Mouse (Mus musculus): ENCODE data around the gene Ccdc155. TPM values are rescaled to one million over a fixed set of nuclear protein-coding genes. Genes with fewer than 3 reads are reported as not detected.

Ccdc155 gene
- total RNA-seq, 2 experiments from 2014 or later, result 5.1 to 5.2 TPM

GRCm38 (mm10) chr7:45229046-45229445 is 24.4 kb upstream of the Ccdc155 start:
- DNase-seq (ENCODE audit: low spot score in 2 of 2), result no peak
- intact Hi-C loops (cut with DNase I), result no loop called here

- no peak for DNase-seq (ENCODE audit: low spot score in 2 of 2)
- intact Hi-C loops (cut with DNase I), result no loop called here
Measured at GRCm38 (mm10) chr7:45228548-45228947, 23.9 kb upstream of the Ccdc155 start.

- no peak for DNase-seq (ENCODE audit: low spot score in 2 of 2)
- intact Hi-C loops (cut with DNase I), result no loop called here
Measured at GRCm38 (mm10) chr7:45226421-45226820, 21.7 kb upstream of the Ccdc155 start.

GRCm38 (mm10) chr7:45224826-45225225 is 20.1 kb upstream of the Ccdc155 start:
- no peak for DNase-seq (ENCODE audit: low spot score in 2 of 2)
- intact Hi-C loops (cut with DNase I), result no loop called here

- intact Hi-C loops (cut with DNase I), result no loop called here
- no peak for DNase-seq (ENCODE audit: low spot score in 2 of 2)
Measured at GRCm38 (mm10) chr7:45221680-45222079, 17.0 kb upstream of the Ccdc155 start.

DNA sequence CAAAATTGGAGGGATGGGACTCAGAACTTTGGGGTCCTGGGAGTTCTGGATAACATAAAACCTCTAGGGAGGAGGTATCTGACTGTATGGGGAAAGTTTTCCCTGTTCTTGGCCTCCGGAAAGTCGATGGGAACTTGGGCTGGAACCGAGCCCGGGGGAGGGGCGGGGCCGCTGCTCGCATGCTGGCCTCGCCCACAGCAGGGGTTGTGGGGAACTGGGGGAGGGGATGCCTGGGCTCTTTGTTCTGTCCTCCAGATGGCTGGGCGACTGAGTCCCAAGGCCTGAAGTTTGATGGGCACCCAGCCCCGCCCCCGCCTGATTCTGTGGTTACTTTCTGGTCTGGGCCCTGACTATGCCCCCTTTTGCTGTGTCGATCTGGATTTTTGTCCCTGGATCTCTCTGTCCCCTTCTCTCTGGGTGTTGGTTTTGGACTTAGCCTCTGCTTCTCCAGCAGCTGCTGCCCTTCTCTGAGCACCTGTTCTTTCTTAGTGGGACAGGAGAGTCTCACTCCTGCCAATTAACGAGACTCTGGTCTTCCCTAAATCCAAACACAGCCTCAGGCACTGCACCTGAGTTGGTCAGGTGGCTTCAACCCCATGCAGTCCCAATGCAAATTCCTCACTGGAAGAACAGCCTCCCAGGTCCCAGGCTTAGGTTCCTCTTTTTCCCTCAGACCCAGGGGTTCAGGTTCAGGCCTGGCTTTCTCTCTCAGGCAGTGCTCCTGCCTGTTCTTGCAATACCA is 11.9 kb upstream of the Ccdc155 start:
- intact Hi-C loops (cut with DNase I), result no loop called here
- DNase-seq (ENCODE audit: low spot score in 2 of 2), result no peak

DNA sequence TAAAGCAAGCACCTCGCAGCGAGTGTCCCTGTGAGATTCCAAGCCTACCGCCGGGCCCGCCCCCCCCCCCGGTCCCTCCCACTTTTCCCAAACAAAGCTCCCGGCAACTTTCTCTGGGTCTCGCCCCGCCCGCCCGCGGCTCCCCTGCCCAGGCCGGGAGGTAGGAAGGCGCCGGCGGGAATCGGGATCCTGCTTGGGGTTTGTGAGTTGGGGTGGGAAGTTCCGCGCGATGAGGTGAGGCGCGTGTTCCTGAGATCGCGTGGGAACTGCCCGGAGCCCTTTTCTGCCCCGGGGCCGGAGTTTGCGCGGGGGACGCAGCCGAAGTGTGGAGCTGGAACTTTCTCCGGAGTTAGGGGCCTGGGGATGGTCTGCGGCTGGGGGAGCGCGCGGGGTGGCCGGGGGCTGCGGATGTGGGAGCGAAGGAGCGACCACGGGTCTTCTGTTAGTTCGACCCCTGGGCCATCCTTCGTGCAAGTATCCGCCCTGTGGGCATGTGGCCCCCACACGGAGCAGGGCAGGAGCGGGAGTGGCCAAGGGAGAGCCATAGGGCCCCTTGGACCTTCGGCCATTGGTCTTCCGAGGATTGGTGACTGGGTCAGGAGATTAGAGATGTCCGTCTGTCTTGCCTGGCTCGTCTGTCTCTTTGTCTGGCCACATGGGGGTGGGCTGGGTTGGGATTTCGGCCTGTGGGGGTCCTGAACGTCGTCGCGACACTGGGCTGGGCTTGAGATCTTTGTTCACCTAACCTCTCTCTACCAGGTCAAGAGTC is 11.2 kb upstream of the Ccdc155 start, which contains the start of gene Tead2:
Gene Tead2 (plus strand): TSS at position 81 of the 769 bp plus-strand sequence.
- no peak for DNase-seq (ENCODE audit: low spot score in 2 of 2)
- intact Hi-C loops (cut with DNase I), result no loop called here

GRCm38 (mm10) chr7:45213708-45214107 is 9.0 kb upstream of the Ccdc155 start:
- DNase-seq (ENCODE audit: low spot score in 2 of 2), result no peak
- intact Hi-C loops (cut with DNase I), result no loop called here

DNA sequence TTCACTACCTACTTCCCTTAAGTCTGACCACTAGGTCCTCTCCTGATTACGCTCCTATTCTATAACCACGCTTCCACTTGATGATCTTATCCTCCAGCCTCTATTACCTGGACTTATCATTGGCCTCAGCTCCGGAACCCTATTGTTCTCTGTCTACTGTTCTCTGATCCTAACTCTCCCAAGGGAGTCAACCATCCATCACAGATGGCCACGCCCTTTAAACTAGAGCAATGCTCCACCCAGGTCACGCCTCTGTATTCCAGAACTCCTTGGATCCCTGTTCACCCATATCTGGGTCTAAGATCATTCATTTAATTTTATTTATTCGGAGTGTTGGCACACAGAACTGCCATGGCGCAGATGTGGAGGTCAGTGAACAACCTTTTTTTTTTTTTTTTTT is 7.7 kb upstream of the Ccdc155 start:
- no peak for DNase-seq (ENCODE audit: low spot score in 2 of 2)
- intact Hi-C loops (cut with DNase I), result no loop called here

DNA sequence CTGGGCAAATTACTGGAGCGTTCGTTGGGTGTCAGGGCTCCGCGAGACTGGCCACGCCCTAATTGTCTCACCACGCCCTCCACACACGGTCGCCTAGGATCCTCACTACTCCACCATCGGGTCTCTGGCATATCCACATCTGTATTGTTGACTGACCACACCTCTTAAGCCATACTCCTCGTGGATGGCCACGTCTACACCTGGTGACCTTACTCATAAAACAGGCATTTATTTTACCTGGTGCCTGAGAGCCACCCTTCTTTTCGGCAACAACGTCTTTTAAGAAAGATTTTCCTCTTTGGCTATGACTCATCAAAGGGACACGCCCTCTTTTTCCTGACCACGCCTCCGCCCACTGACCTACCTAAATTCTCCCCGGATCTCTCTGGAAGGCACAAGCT is 7.2 kb upstream of the Ccdc155 start, which contains the start of gene Dkkl1:
Gene Dkkl1 (minus strand): TSS at position 297 of the 401 bp plus-strand sequence.
- intact Hi-C loops (cut with DNase I), result no loop called here
- DNase-seq (ENCODE audit: low spot score in 2 of 2), result no peak

DNA sequence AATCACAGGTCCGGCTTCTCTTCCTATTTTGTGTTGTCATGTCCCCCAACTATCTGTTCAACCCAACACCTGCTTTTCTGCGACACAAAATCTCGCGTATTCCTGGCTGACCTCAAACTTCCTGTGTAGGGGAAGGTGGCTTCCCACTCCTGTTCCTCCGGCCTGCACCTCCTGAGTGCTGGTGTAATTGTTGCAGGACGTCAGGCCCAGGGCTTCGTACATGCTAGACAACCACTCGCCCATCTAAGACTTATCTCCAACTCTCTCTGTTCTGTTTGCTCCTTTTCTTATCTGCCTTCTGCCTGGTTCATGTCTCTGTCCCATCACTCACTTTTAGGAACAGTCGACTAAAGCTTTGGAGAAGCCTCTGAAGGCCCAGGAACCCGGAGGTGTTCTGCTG is 6.4 kb upstream of the Ccdc155 start:
- no peak for DNase-seq (ENCODE audit: low spot score in 2 of 2)
- intact Hi-C loops (cut with DNase I), result no loop called here

- no peak for DNase-seq (ENCODE audit: low spot score in 2 of 2)
- intact Hi-C loops (cut with DNase I), result no loop called here
Measured at GRCm38 (mm10) chr7:45208260-45208659, 3.6 kb upstream of the Ccdc155 start.

GRCm38 (mm10) chr7:45202654-45203053 is 2.0 kb downstream of the Ccdc155 start:
- DNase-seq (ENCODE audit: low spot score in 2 of 2), result no peak
- intact Hi-C loops (cut with DNase I), result no loop called here

GRCm38 (mm10) chr7:45198961-45199360 is 5.7 kb downstream of the Ccdc155 start:
- intact Hi-C loops (cut with DNase I), result no loop called here
- peak; percentile 64 to 75 for DNase-seq (ENCODE audit: low spot score in 2 of 2)

DNA sequence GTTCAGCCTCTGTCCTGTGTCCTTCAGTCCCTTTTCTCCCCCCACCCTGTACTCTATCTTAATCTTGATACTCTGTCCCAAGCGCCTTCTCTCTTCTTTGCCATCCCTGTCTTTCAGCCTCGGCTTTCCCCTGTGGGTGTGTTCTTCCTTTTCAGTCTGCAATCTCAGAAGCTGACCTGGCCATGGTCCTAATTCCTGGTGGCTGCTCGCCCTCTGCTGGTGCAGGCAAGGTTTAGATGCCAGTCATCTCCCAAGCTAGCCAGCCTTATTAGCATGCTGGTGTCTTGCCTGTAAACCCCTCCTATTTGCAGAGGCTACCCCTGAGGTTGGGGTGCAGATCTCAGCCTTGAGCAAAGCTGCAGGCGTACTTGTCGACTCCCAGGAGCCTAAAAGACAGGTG is 6.3 kb downstream of the Ccdc155 start:
- peak; percentile 69 to 75 for DNase-seq (ENCODE audit: low spot score in 2 of 2)
- intact Hi-C loops (cut with DNase I), result no loop called here

DNA sequence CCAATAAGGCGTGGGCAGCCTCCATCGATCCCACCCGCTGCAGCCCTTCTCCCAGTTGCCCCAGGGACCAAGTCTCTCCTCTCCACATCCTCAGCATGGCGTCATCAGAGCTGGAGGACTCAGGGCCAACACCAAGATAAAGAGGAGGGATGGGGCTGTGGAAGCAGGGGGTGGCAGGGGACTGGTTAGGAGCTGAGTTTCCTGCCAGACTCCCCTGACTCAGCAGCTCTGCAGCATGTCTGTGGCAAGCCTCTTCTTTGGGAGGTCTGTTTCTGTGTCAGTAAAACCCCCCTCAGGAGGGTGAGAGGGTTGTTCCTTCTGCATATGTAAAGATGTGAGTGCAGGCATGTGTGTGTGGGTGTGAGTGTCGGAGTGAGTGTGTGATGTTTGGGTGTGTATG is 7.7 kb downstream of the Ccdc155 start:
- intact Hi-C loops (cut with DNase I), result loop anchor here (2.0 kb wide), 1 partner anchor 34 kb away; the partner anchor contains the start of gene Slc17a7
- DNase-seq (ENCODE audit: low spot score in 2 of 2), result no peak

- DNase-seq (ENCODE audit: low spot score in 2 of 2), result no peak
- intact Hi-C loops (cut with DNase I), result loop anchor here (2.0 kb wide), 1 partner anchor 33 kb away; the partner anchor contains the start of gene Slc17a7
Measured at GRCm38 (mm10) chr7:45196176-45196535, 8.5 kb downstream of the Ccdc155 start.

- intact Hi-C loops (cut with DNase I), result loop anchor here (2.0 kb wide), 1 partner anchor 33 kb away; the partner anchor contains the start of gene Slc17a7
- no peak for DNase-seq (ENCODE audit: low spot score in 2 of 2)
Measured at GRCm38 (mm10) chr7:45195341-45196175, 9.1 kb downstream of the Ccdc155 start.

- intact Hi-C loops (cut with DNase I), result no loop called here
- DNase-seq (ENCODE audit: low spot score in 2 of 2), result no peak
Measured at GRCm38 (mm10) chr7:45193871-45194785, 10.6 kb downstream of the Ccdc155 start.
